Mouse (Mus musculus) thymus, postnatal 10 days (tissue): ENCODE data around the gene Zc3h10.
"Not testable (repeated sequence)": the region's sequence is repeated elsewhere in the genome, so short reads cannot be mapped to it uniquely, and the experiment has no call there.

Experiments used
- DNase-seq, 2 experiments: peaks; one replicate each; pipeline ENCODE4 v3.0.0; 2021; ENCODE audit warnings: low spot score in 2 of 2

Zc3h10 gene

GRCm38 (mm10) chr10:128497134-128497737, 50.3 kb downstream of the Zc3h10 start:
- DNase-seq = no peak

- no peak for DNase-seq
These were observed 51.0 kb downstream of the Zc3h10 start for GRCm38 (mm10) chr10:128496509-128497077.

GRCm38 (mm10) chr10:128495903-128496302, 51.7 kb downstream of the Zc3h10 start:
- DNase-seq = no peak

- DNase-seq = no peak
These were observed 52.3 kb downstream of the Zc3h10 start for GRCm38 (mm10) chr10:128495270-128495669.

DNA sequence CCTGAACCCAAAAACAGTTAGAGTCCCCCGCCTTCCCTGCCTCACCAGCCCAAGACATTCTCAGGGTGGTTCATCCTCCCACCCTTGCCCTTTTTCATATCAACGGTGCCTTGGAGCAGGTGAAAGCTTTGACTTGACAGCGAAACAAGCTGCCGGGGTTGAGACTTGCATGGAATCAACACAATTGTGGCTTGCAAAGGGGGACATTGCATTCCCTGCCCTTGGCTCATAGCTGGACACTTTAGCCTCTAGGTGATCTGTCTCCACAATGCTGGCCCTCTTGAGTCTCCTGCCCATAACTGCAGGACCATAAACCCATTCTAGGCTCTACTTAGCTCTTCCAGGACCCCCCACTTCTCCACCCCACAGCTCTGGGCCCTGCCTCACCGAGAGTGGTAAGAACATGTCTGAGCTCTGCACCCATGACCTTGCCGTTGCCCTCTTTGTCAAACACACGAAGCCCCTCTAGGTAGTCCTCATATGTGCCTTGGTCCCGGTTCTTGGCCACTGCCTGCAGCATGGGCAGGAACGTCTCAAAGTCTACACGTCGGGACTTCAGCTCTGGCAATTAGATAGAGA, 52.8 kb downstream of the Zc3h10 start:
- no peak for DNase-seq

GRCm38 (mm10) chr10:128493695-128494666, 53.6 kb downstream of the Zc3h10 start, which contains the start of gene Myl6:
Gene Myl6, minus strand, starts transcription at chr10:128494145.
- peak; percentile 97 to 98 for DNase-seq

DNA sequence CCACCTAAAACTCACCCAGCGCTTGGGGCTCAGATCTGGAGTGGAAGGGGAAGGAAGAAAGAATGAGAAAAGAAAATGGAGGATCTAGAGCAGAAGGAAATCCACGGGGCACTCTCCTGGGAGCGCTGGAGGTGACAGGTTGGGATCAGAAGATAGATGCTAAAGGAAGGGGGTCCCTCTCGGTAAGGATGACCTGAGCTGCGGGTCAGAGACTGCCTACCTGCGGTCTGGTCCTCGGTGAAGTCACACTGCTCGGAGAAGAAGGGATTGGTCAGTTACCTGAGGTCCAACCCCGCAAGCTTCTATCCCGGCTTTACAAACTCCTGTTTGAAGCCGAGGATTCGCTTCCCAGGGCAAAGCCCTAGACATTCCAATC, 54.3 kb downstream of the Zc3h10 start:
- no peak for DNase-seq

DNA sequence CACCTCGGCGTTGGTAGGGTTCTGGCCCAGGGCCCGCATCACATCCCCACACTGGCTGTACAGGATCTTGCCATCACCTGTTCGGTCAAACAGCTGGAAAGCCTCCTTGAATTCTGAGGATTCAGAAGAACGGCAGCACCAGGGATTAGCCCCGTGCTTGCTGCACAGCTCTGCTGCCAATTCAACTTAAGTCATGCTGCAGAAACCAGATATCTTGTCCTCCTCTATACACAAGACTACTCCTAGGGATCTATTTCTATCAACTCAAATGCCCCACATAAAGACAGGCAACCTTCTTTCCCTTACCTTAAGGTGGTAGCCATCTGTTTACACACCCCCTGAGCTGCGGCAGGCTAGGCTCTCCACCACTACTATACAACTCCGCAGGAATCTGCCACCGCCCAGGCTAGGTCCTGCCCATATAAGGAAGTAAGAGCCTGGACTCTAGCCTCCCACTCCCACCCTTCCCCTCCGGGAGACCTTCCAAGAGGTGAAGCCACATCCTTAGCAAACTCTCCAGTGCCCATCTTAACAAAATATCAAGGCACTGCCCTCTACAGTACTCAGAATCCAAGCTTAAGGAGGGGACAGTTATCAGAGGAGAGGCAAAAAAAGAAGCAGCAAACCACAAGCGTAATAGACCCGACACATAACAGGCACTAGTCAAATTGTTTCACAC, 54.8 kb downstream of the Zc3h10 start:
- DNase-seq = no peak

- DNase-seq = not testable (repeated sequence)
These were observed 55.5 kb downstream of the Zc3h10 start for GRCm38 (mm10) chr10:128492051-128492450.
